Comparison of ENCODE assay signal across 25 mouse cellular contexts in the genomic region with DNA sequence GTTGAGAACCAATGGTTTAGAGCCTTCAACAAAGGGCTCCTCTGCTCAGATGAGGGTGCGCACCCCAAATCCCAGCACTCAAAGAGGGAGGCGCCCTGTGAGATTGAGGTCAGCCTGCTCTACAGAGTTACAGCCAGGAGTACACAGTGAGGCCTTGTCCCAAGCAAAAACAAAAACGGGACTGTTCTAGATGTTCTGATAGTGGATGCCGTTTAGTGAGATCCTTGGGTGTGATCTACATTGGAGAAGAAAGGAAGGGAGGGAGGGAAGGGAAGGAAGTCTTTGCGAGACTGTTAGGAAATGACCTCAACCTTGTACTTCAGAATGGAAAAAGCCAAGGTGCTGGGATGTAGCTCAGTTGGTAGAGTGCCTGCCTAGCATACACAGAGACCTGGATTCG. TPM values are rescaled to one million over a fixed set of nuclear protein-coding genes. Genes with fewer than 3 reads are reported as not detected.
"Had no signal": no experiment of that assay in that cellular context is flagged by ENCODE, and none has a peak within 500 bp of the region (broad histone marks: within the 10 kb centered on the region; RNA-seq: fewer than 3 reads in every experiment).

No protein-coding gene starts in this region.

- H3K27me3 ChIP-seq: lung, embryonic 15.5 days; midbrain, embryonic 15.5 days; neural tube, embryonic 12.5 days; stomach, embryonic 15.5 days had no signal

- H3K9ac ChIP-seq: liver, embryonic 15.5 days; liver, postnatal 0 days; lung, embryonic 15.5 days; midbrain, embryonic 13.5 days; midbrain, embryonic 15.5 days; neural tube, embryonic 12.5 days; stomach, embryonic 15.5 days had no signal

- H3K4me3 ChIP-seq: liver, embryonic 15.5 days; lung, embryonic 15.5 days; megakaryocyte, embryonic 14.5 days; midbrain, embryonic 13.5 days; midbrain, embryonic 15.5 days; neural tube, embryonic 12.5 days; stomach, embryonic 15.5 days had no signal

- H3K4me2 ChIP-seq: liver, embryonic 15.5 days; lung, embryonic 15.5 days; midbrain, embryonic 11.5 days; midbrain, embryonic 13.5 days; midbrain, embryonic 15.5 days; neural tube, embryonic 12.5 days; stomach, embryonic 15.5 days had no signal

- DNase-seq: liver, postnatal 0 days; lung, adult 2 months; lung, postnatal 10 days; right cerebral cortex, postnatal 14 days; thymus, adult 2 months; thymus, postnatal 25 days; thymus, postnatal 4 days had no signal

- H3K36me3 ChIP-seq: liver, embryonic 15.5 days; lung, embryonic 15.5 days; midbrain, embryonic 13.5 days; midbrain, embryonic 15.5 days; neural tube, embryonic 12.5 days; stomach, embryonic 15.5 days had no signal

- ATAC-seq: liver, postnatal 0 days; midbrain, embryonic 13.5 days; midbrain, embryonic 15.5 days had no signal

- H3K9me3 ChIP-seq: liver, embryonic 15.5 days; lung, embryonic 15.5 days; midbrain, embryonic 13.5 days; midbrain, embryonic 15.5 days; neural tube, embryonic 12.5 days; stomach, embryonic 15.5 days had no signal

- H3K27ac ChIP-seq: liver, embryonic 15.5 days; lung, embryonic 15.5 days; macrophage; midbrain, embryonic 13.5 days; midbrain, embryonic 15.5 days; neural tube, embryonic 12.5 days; stomach, embryonic 15.5 days; stomach, postnatal 0 days had no signal

RNA-seq across cellular contexts. Expression of a gene that starts 23.8 kb away (rescaled TPM):
- total RNA-seq: megakaryocyte progenitor cell, adult 5-6 weeks; monocyte, adult 5-6 weeks; neutrophil, adult 5-6 weeks had no signal
- polyA plus RNA-seq: macrophage had no signal

RNA-seq across cellular contexts. Expression of a gene that starts 42.9 kb away (rescaled TPM):
- total RNA-seq: megakaryocyte progenitor cell, adult 5-6 weeks; midbrain, postnatal 0 days; monocyte, adult 5-6 weeks; neutrophil, adult 5-6 weeks had no signal
- polyA plus RNA-seq: liver, embryonic 15.5 days; liver, postnatal 0 days; lung, adult 2 months; lung, embryonic 15.5 days; macrophage; midbrain, embryonic 11.5 days; midbrain, embryonic 13.5 days; midbrain, embryonic 15.5 days; midbrain, postnatal 0 days; neural tube, embryonic 12.5 days; neural tube, embryonic 14.5 days; spleen, adult 2 months; stomach, embryonic 15.5 days; stomach, postnatal 0 days; testis, adult 2 months; thymus, adult 2 months; urinary bladder, adult 2 months had no signal
